Mouse (Mus musculus) liver, embryonic 13.5 days (tissue): ENCODE results near the gene Olfr1480. TPM values are rescaled to one million over a fixed set of nuclear protein-coding genes. Genes with fewer than 3 reads are reported as not detected.

ENCODE experiments used
- ATAC-seq: fragments of 200-750 bp; cut with Nextera tagmentation; 2 replicates; pipeline ENCODE4 v1.8.0; 2017; ENCODE audit warnings: low read depth, mild to moderate bottlenecking, moderate number of reproducible peaks, moderate library complexity
- DNase-seq: peaks from one replicate; pipeline ENCODE4 v3.0.0; 2022
- H3K27ac ChIP-seq: fragments of 300-500 bp; sonication (generic); 2 replicates; pipeline ENCODE4 v1.5.1; 2015; ENCODE audit warnings: moderate library complexity, mild to moderate bottlenecking, inconsistent platforms
- H3K27me3 ChIP-seq: fragments of 300-500 bp; sonication (generic); 2 replicates; pipeline ENCODE4 v1.6.1; 2015; ENCODE audit warnings: mild to moderate bottlenecking, inconsistent platforms
- H3K36me3 ChIP-seq: fragments of 300-500 bp; sonication (generic); 2 replicates; pipeline ENCODE4 v1.6.1; 2015; ENCODE audit warnings: mild to moderate bottlenecking, inconsistent platforms
- H3K4me1 ChIP-seq: fragments of 300-500 bp; sonication (generic); replicated peaks from 2 replicates; pipeline ENCODE4 v1.6.1; 2015; ENCODE audit warnings: inconsistent platforms
- H3K4me2 ChIP-seq: fragments of 300-500 bp; sonication (generic); 2 replicates; pipeline ENCODE4 v1.6.1; 2015; ENCODE audit warnings: inconsistent platforms, mild to moderate bottlenecking, moderate library complexity
- H3K4me3 ChIP-seq: fragments of 300-500 bp; sonication (generic); replicated peaks from 2 replicates; pipeline ENCODE4 v1.5.1; 2015; ENCODE audit warnings: mild to moderate bottlenecking, inconsistent platforms
- H3K9ac ChIP-seq: fragments of 300-500 bp; sonication (generic); 2 replicates; pipeline ENCODE4 v1.6.1; 2015; ENCODE audit warnings: mild to moderate bottlenecking, inconsistent platforms
- H3K9me3 ChIP-seq: fragments of 300-500 bp; sonication (generic); replicated peaks from 2 replicates; pipeline ENCODE4 v1.6.1; 2016; ENCODE audit warnings: inconsistent platforms
- WGBS: fragments of 180-500 bp; shearing (Covaris S2); methylation state at CpG from one replicate; pipeline ENCODE4 v1.1.7; 2015; ENCODE audit not compliant: insufficient replicate concordance; 5-methylcytosine and 5-hydroxymethylcytosine counted together
- polyA plus RNA-seq: library from polyadenylated mRNA; unstranded; fragments of >200 nt; fragmentation: Nextera tagmentation; extraction: Ambion mirVana; gene quantifications from 2 replicates; pipeline ENCODE4 v1.2.1, GENCODE M21; 2015

The Olfr1480 gene
- polyA plus RNA-seq: not detected in 2 replicates

GRCm38 (mm10) chr19:13527613-13528012, at the start of gene Olfr1480:
Olfr1480 (plus strand) TSS chr19:13527913.
- DNase-seq (no peak), ATAC-seq (no peak)
- Histone ChIP-seq H3K4me3 (no peak within 1 kb of the TSS), H3K36me3 (no peaks in the 10 kb centered on the region), H3K4me2 (no peak within 1 kb of the TSS), H3K27ac (no peak within 1 kb of the TSS), H3K9me3 (0 out of 2 replicates have a peak, but pooled peaks cover 5% of the 10 kb centered on the region), H3K4me1 (no peaks in the 10 kb centered on the region), H3K9ac (no peak within 1 kb of the TSS), H3K27me3 (no peaks in the 10 kb centered on the region)
- 45% methylated on average over 2 of the region's 2 CpGs for WGBS

GRCm38 (mm10) chr19:13480096-13480495, 47.6 kb upstream of the Olfr1480 start, which contains the start of gene Olfr1475:
Olfr1475 (minus strand) TSS chr19:13480196.
- Histone ChIP-seq H3K27me3 (no peaks in the 10 kb centered on the region), H3K36me3 (no peaks in the 10 kb centered on the region), H3K4me2 (no peak within 1 kb of the TSS), H3K4me1 (no peaks in the 10 kb centered on the region), H3K9me3 (no peaks in the 10 kb centered on the region), H3K4me3 (no peak within 1 kb of the TSS), H3K9ac (no peak within 1 kb of the TSS), H3K27ac (no peak within 1 kb of the TSS)
- no peak for ATAC-seq
- DNase-seq: no peak

DNA sequence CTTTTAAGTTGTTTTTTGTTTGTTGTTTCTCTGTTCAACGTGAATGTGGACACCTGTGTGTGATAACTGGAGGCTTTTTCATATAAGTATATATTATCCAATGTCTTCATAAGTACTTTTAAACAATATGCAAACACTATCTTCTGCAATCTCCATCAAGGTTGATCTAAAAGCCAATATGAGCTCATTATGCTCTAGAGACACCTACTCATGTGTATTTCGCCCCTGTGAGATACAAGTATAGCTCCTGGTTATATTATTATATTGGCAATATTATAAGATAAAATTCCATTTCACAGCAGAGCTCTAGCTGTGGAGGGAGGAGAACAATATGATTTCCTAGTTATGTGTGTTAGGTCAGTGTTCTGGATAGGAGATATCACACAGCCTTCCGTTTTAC, 27.5 kb upstream of the Olfr1480 start, which contains the start of gene Olfr1477:
Gene Olfr1477, plus strand, starts transcription at position 301 of the 400 bp plus-strand sequence.
- Histone ChIP-seq H3K9ac (no peak within 1 kb of the TSS), H3K27me3 (no peaks in the 10 kb centered on the region), H3K4me1 (no peaks in the 10 kb centered on the region), H3K9me3 (no peaks in the 10 kb centered on the region), H3K4me2 (no peak within 1 kb of the TSS), H3K4me3 (no peak within 1 kb of the TSS), H3K27ac (no peak within 1 kb of the TSS), H3K36me3 (no peaks in the 10 kb centered on the region)
- no peak for ATAC-seq
- no peak for DNase-seq
- WGBS: 54% methylated on average over 3 of the region's 3 CpGs

Other genes starting within 250 kb of the Olfr1480 start
- not detected in 2 replicates for gene Olfr1465, start 212.4 kb upstream of the Olfr1480 start, polyA plus RNA-seq
- not detected in 2 replicates for gene Olfr1466, start 189.1 kb upstream of the Olfr1480 start, polyA plus RNA-seq
- not detected in 2 replicates for gene Olfr1467, start 165.7 kb upstream of the Olfr1480 start, polyA plus RNA-seq
- not detected in 2 replicates for gene Olfr1469, start 120.1 kb upstream of the Olfr1480 start, polyA plus RNA-seq
- not detected in 2 replicates for gene Olfr1471, start 84.5 kb upstream of the Olfr1480 start, polyA plus RNA-seq
- not detected in 2 replicates for gene Olfr1472, start 71.8 kb upstream of the Olfr1480 start, polyA plus RNA-seq
- gene Olfr1474, start 58.3 kb upstream of the Olfr1480 start, polyA plus RNA-seq: not detected in 2 replicates
- not detected in 2 replicates for gene Olfr1475, start 47.7 kb upstream of the Olfr1480 start, polyA plus RNA-seq
- not detected in 2 replicates for gene Olfr1477, start 27.4 kb upstream of the Olfr1480 start, polyA plus RNA-seq
- gene Olfr1484, start 55.6 kb downstream of the Olfr1480 start, polyA plus RNA-seq: not detected in 2 replicates
- not detected in 2 replicates for gene Olfr1487, start 89.5 kb downstream of the Olfr1480 start, polyA plus RNA-seq
- gene Olfr1489, start 103.7 kb downstream of the Olfr1480 start, polyA plus RNA-seq: not detected in 2 replicates
- not detected in 2 replicates for gene Olfr1490, start 123.2 kb downstream of the Olfr1480 start, polyA plus RNA-seq
- not detected in 2 replicates for gene Olfr1491, start 169.4 kb downstream of the Olfr1480 start, polyA plus RNA-seq
- gene Olfr1493-ps1, start 195.4 kb downstream of the Olfr1480 start, polyA plus RNA-seq: not detected in 2 replicates
- gene Olfr1494, start 211.8 kb downstream of the Olfr1480 start, polyA plus RNA-seq: not detected in 2 replicates
- not detected in 2 replicates for gene Olfr1495, start 236.7 kb downstream of the Olfr1480 start, polyA plus RNA-seq
- gene Olfr1496, start 250.0 kb downstream of the Olfr1480 start, polyA plus RNA-seq: not detected in 2 replicates